Mouse (Mus musculus): ENCODE measurements around the gene Wasf3. TPM values are rescaled to one million over a fixed set of nuclear protein-coding genes. Genes with fewer than 3 reads are reported as not detected.

Gene Wasf3
- total RNA-seq (2017), result not detected in 3 replicates

GRCm38 (mm10) chr5:146384935-146385591, at the start of gene Wasf3:
Gene Wasf3 (plus strand): TSS chr5:146384985.
- no peak for ATAC-seq (replicated peaks; ENCODE audit: insufficient number of reproducible peaks, low FRiP score, low TSS enrichment, poor library complexity, severe bottlenecking)

GRCm38 (mm10) chr5:146338064-146338463, 46.7 kb upstream of the Wasf3 start:
- no peak for ATAC-seq (replicated peaks; ENCODE audit: insufficient number of reproducible peaks, low FRiP score, low TSS enrichment, poor library complexity, severe bottlenecking)

GRCm38 (mm10) chr5:146340037-146340436, 44.7 kb upstream of the Wasf3 start:
- no peak for ATAC-seq (replicated peaks; ENCODE audit: insufficient number of reproducible peaks, low FRiP score, low TSS enrichment, poor library complexity, severe bottlenecking)

GRCm38 (mm10) chr5:146344911-146345686, 39.7 kb upstream of the Wasf3 start:
- no peak for ATAC-seq (replicated peaks; ENCODE audit: insufficient number of reproducible peaks, low FRiP score, low TSS enrichment, poor library complexity, severe bottlenecking)

DNA sequence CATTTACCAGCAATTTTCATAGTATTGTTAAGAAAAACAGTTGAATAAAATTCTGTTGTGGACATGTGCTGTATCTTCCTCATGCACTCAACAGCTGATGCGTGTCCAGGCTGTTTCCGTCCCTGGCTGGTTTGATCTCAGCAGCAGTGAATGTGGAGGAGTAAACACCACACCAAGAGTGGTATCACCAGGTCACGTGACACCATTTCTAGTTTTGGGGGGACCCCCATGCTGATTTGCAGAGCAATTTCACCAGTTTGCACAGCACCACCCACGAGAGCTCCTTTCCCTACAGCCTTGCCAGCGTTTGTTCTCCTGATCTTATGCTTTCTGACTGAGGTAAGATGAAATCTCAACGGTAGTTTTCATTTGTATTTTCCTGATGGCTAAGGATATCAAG, 37.7 kb upstream of the Wasf3 start:
- ATAC-seq (replicated peaks; ENCODE audit: insufficient number of reproducible peaks, low FRiP score, low TSS enrichment, poor library complexity, severe bottlenecking), result no peak

- ATAC-seq (replicated peaks; ENCODE audit: insufficient number of reproducible peaks, low FRiP score, low TSS enrichment, poor library complexity, severe bottlenecking), result no peak
Observed at GRCm38 (mm10) chr5:146349183-146349582, 35.6 kb upstream of the Wasf3 start.

DNA sequence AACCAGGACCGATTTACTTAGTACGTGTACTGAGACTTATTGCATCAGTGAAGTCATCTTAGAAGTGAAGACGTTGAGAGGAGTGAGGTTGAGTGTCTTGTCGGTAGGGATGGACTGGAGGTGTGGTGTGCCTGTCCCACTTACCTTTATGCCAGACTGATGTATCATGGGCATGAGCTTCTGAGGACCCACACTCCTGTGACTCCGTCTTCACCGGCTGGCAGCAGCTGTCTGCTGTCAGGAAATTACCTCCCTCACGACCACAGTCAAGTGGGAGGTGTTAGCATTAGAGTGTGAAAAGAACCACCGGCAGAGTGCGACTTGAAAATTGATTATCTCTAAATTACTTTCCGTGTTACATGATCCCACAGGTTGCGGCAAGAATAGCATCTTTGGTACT, 34.0 kb upstream of the Wasf3 start:
- ATAC-seq (replicated peaks; ENCODE audit: insufficient number of reproducible peaks, low FRiP score, low TSS enrichment, poor library complexity, severe bottlenecking), result no peak

GRCm38 (mm10) chr5:146352006-146352405, 32.8 kb upstream of the Wasf3 start:
- ATAC-seq (replicated peaks; ENCODE audit: insufficient number of reproducible peaks, low FRiP score, low TSS enrichment, poor library complexity, severe bottlenecking), result no peak

DNA sequence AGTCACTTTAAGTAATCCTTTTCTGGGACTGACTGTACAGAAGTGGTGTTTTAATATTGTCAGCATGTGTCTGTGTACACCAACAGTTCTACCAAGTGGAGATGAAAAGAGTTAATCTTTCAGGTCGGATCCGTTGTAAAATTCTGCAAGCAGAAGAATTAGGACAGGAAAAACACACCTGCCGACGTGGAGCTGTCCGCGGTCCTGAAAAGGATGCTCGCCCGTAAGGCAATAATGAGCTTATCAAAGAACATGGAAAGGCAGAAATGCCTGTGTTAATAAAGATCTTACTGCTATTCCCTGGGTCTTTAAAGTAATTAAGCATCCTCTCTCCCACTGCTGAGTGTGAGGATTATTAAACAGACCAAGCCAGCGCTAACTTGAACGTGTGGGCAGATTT, 24.4 kb upstream of the Wasf3 start:
- ATAC-seq (replicated peaks; ENCODE audit: insufficient number of reproducible peaks, low FRiP score, low TSS enrichment, poor library complexity, severe bottlenecking), result no peak

DNA sequence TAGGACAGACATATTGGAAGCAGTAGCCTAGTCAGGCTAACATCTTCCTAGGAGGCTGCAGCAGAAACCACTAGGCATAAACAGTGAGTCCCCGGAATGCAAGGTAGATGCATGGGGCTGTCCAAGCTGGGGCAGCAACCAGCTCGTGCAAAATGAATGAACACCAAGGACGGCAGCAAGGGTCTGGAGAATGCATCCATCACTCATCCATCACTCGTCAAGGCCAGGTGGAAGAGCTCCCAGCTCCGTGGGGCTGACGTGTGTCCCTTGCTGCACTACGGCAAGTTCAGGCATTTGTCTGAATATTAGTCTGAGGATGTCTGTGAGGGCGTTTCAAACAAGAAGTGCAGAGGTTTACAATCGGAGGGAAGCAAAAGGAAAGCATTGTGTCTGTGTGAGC, 22.1 kb upstream of the Wasf3 start:
- ATAC-seq (replicated peaks; ENCODE audit: insufficient number of reproducible peaks, low FRiP score, low TSS enrichment, poor library complexity, severe bottlenecking), result no peak

DNA sequence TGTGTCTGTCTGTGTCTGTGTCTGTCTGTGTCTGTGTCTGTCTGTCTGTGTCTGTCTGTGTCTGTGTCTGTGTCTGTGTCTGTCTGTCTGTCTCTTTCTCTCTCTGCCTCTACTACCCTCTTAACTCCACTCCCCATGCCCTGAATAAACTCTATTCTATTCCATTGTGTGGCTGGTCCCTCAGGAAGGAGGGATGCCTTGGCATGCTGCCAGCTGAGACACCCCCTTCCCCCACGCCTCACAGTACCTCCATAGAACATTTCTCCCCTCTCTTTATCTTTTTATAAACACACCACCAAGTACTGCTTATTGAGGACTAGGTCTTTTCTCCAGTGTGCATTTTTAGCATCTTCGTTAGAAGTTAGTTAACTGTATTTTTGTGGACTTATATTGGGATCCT, 16.4 kb upstream of the Wasf3 start:
- no peak for ATAC-seq (replicated peaks; ENCODE audit: insufficient number of reproducible peaks, low FRiP score, low TSS enrichment, poor library complexity, severe bottlenecking)

- ATAC-seq (replicated peaks; ENCODE audit: insufficient number of reproducible peaks, low FRiP score, low TSS enrichment, poor library complexity, severe bottlenecking), result no peak
Observed at GRCm38 (mm10) chr5:146368971-146369370, 15.8 kb upstream of the Wasf3 start.

DNA sequence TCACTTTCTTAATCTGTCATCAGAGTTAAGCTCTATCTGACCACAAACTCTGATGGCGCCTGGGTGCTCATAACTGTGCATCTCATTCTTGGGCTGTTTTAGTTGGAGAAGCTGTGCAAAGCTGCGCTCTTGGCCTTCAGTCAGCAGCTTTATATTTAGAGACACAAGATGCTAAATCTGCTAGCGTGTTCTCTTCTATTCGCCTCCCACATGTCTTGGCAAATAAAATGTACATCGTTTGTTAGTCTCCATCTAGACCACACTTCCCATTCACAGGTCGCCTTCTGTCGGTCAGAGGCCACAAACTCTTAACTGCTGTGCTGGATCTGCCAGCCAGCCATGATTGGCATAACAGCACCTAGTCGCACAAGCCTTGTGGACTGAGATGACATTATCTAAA, 14.0 kb upstream of the Wasf3 start:
- ATAC-seq (replicated peaks; ENCODE audit: insufficient number of reproducible peaks, low FRiP score, low TSS enrichment, poor library complexity, severe bottlenecking), result no peak

DNA sequence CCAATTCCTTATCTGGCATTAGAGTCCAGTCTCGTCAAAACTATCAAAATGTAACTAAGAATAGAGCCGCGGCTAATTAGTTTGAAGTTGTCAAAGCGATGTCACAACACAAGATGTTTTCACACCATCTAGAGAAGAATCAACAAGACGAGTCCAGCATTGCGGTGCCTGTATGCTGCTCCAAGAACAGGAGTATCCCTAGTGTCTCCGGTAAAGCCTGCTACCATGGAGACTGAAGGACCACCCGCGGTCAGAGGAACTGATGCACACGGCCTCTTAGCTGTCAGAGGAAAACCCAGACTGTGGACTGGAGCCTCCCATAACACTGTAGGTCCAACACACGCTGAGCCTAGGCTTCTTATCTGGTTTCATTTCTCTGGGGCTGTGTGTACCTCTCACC, 11.5 kb upstream of the Wasf3 start:
- ATAC-seq (replicated peaks; ENCODE audit: insufficient number of reproducible peaks, low FRiP score, low TSS enrichment, poor library complexity, severe bottlenecking), result no peak

GRCm38 (mm10) chr5:146376601-146377000, 8.2 kb upstream of the Wasf3 start:
- ATAC-seq (replicated peaks; ENCODE audit: insufficient number of reproducible peaks, low FRiP score, low TSS enrichment, poor library complexity, severe bottlenecking), result no peak

DNA sequence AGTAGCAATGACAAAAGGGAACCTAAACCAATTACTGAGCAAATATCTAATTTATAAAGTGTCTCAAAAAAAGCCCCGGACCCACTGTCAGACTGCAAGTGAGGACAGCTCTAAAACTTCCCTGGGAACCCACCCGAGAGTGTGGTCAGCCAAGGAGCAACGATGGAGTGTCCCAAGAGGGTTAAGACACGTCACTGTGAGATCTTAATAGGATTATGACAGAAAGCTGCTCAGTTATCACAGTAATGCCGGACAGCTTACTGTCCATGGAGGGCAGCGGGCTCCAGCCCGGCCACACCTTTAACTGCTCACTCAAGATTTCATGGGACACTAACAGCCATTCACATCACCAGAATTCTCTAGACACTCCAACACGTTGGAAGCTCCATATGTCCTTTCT, 4.7 kb upstream of the Wasf3 start:
- ATAC-seq (replicated peaks; ENCODE audit: insufficient number of reproducible peaks, low FRiP score, low TSS enrichment, poor library complexity, severe bottlenecking), result no peak

DNA sequence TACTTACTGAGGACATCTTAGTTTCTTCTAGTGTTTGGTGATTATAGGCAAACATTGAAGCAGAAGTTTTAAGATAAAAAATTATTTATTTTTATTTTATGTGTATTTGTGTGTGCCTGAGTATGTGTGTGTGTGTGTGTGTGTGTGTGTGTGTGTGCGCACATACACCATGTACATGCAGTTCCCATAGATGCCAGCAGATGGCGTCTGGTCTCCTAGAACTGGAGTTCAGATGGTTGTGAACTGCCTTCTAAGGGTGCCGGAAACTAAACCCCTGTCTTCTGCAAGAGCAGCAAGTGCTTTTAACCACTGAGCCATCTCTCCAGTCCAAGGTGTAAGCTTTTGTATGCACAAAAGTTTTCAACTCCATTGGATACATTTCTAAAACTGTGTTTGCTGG, 2.5 kb upstream of the Wasf3 start:
- no peak for ATAC-seq (replicated peaks; ENCODE audit: insufficient number of reproducible peaks, low FRiP score, low TSS enrichment, poor library complexity, severe bottlenecking)

DNA sequence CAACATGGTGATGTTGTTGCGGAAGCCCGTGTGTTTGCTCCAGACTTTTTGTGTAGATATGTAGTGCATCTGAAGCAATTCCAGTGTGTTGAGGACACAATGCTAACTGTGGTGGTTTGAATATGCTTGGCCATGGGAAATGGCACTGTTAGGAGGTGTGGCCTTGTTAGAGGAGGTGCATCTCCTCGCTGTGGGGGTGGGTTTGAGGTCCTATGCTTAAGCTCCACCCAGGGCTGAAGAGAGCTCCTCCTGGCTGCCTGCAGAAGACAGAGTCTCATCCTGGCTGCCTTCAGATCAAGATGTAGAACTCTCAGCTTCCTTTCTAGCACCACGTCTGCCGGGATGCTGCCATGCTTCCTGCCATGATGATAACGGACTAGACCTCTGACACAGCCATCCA, 1.4 kb upstream of the Wasf3 start:
- no peak for ATAC-seq (replicated peaks; ENCODE audit: insufficient number of reproducible peaks, low FRiP score, low TSS enrichment, poor library complexity, severe bottlenecking)

DNA sequence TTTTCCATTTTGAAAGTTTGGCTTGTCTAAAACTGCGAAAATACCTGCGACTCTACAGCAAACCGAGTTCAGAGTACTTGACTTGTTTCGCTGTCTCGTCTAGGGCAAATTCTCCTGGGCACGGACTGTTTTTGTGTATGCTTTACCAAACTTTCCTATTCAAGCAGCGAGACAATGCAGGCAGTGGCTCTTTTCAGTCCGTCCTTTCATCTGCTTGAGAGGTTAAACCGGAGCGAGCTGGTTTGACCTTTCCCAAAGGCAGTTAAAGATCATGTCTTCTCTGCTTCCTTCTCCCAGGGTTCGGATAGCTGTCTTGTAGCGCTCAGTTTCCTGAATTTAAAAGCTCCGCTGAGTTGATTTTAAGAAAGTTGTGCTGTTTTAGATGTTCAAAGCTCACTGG, 1.2 kb downstream of the Wasf3 start:
- no peak for ATAC-seq (replicated peaks; ENCODE audit: insufficient number of reproducible peaks, low FRiP score, low TSS enrichment, poor library complexity, severe bottlenecking)

GRCm38 (mm10) chr5:146386906-146387305, 2.1 kb downstream of the Wasf3 start:
- no peak for ATAC-seq (replicated peaks; ENCODE audit: insufficient number of reproducible peaks, low FRiP score, low TSS enrichment, poor library complexity, severe bottlenecking)
